Mouse (Mus musculus): ENCODE measurements around the gene Cass4.

- no peak for TF ChIP-seq USF1 (IDR thresholded peaks at IDR 0.05; ENCODE audit: low read depth)
- TF ChIP-seq POLR2A (IDR thresholded peaks at IDR 0.05; ENCODE audit: insufficient read length, low read depth) = no peak
- no peak for TF ChIP-seq REST (IDR thresholded peaks at IDR 0.05; ENCODE audit: insufficient read depth, insufficient read length)
- no peak for TF ChIP-seq TCF12 (IDR thresholded peaks at IDR 0.05; ENCODE audit: insufficient read depth, poor library complexity, severe bottlenecking)
- no peak for TF ChIP-seq POLR2AphosphoS2 (IDR thresholded peaks at IDR 0.05; ENCODE audit: insufficient read length, low read depth)
These were observed 86.7 kb downstream of the Cass4 start for GRCm38 (mm10) chr2:172480296-172480695.

All from myocyte (in vitro differentiated cells).